16 mouse cellular contexts compared by ENCODE assay signal in the genomic region with DNA sequence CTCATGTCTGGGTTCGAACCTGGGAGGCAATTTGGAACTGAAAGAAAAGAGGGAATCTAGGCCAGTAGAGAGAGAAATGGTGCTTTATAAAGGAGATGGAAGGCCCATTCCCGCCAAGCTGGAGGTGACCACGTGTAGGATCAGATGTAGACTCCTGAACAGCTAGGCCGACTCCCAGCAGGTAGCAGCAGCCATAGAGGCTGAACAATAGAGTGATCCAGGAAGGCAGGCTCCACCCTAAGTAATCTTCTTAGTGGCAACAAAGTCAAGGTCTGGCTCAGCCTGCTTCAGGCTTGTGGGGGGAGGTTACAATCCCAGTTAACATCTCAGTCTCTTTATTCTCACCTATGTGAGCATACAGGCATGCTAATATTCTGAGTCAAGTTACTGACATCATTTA.
"Had no signal": no experiment of that assay in that cellular context is flagged by ENCODE, and none has a peak within 500 bp of the region (broad histone marks: within the 10 kb centered on the region; RNA-seq: fewer than 3 reads in every experiment).

No protein-coding gene starts in this region.

- H3K36me3 ChIP-seq: neural tube, embryonic 12.5 days; neural tube, embryonic 13.5 days; neural tube, embryonic 15.5 days; stomach, embryonic 15.5 days had no signal

- H3K9ac ChIP-seq: neural tube, embryonic 12.5 days; neural tube, embryonic 13.5 days; neural tube, embryonic 15.5 days; stomach, embryonic 15.5 days had no signal

- DNase-seq: retina, postnatal 1 day; right cerebral cortex, adult 18-20 months; right cerebral cortex, postnatal 14 days; right cerebral cortex, postnatal 25 days; spleen, adult 18-20 months; thymus, adult 18-20 months; thymus, adult 2 months; thymus, postnatal 14 days; thymus, postnatal 25 days; thymus, postnatal 36 days; thymus, postnatal 4 days had no signal

- H3K4me1 ChIP-seq: neural tube, embryonic 12.5 days; neural tube, embryonic 13.5 days; neural tube, embryonic 15.5 days; stomach, embryonic 15.5 days had no signal

- H3K27ac ChIP-seq: neural tube, embryonic 12.5 days; neural tube, embryonic 13.5 days; neural tube, embryonic 15.5 days; stomach, embryonic 15.5 days; stomach, postnatal 0 days had no signal

- H3K9me3 ChIP-seq: neural tube, embryonic 12.5 days; neural tube, embryonic 13.5 days; neural tube, embryonic 15.5 days; stomach, embryonic 15.5 days had no signal

- H3K4me3 ChIP-seq: neural tube, embryonic 12.5 days; neural tube, embryonic 13.5 days; neural tube, embryonic 15.5 days; stomach, embryonic 15.5 days had no signal
